8 mouse cellular contexts compared by ENCODE assay signal in the genomic region with DNA sequence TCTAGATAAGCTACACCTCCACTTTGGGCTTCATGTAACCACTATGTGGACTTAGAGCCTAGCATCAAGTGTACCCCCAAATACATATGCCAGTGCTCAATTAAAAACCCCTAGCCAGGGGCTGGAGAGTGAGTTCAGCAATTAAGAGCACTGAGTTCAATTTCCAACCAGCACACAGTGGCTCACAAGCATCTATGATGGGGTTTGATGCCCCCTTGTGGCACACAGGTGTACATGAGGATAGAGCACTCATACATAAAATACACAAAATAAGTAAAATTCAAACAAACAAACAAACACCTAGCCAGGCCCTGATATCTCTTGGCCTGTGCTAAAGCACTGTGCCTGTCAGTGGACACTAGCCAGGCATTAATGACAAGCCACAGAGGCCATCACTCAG. TPM values are rescaled to one million over a fixed set of nuclear protein-coding genes. Genes with fewer than 3 reads are reported as not detected.
A peak's percentile ranks its signal among the peaks of the same experiment; 100 is the strongest.
DNase-seq lines count a peak whose midpoint lies in the region; ATAC-seq and TF ChIP-seq lines count a peak whose summit lies in the region.

No protein-coding gene starts in this region.

- no peak for TF ChIP-seq EP300 in heart, postnatal 0 days (IDR thresholded peaks at IDR 0.05; ENCODE audit: low read depth)

- TF ChIP-seq POLR2A in cerebellum, adult 2 months (IDR thresholded peaks at IDR 0.05; ENCODE audit: borderline replicate concordance, insufficient read depth, low read length): no peak

- no peaks in the 10 kb centered on the region for H3K9me3 ChIP-seq in midbrain, embryonic 15.5 days
- H3K9me3 ChIP-seq in midbrain, embryonic 11.5 days (ENCODE audit: control insufficient read depth, low read length): no peaks in the 10 kb centered on the region
- H3K9me3 ChIP-seq in heart, postnatal 0 days (replicated peaks; ENCODE audit: control insufficient read depth, low read length): no peaks in the 10 kb centered on the region
- no peaks in the 10 kb centered on the region for H3K9me3 ChIP-seq in midbrain, embryonic 13.5 days

- DNase-seq in cerebellum, adult 2 months: peak; percentile 55 to 59
- no peak for DNase-seq in cerebellum, adult 11-12 months
- no peak for DNase-seq in midbrain, embryonic 11.5 days (ENCODE audit: low spot score, missing footprints)
- DNase-seq in heart, postnatal 0 days (ENCODE audit: low spot score): no peak
- DNase-seq in neural tube, embryonic 10.5 days (ENCODE audit: extremely low spot score, low spot score): no peak

- H3K4me2 ChIP-seq in midbrain, embryonic 15.5 days: no peak overlapping the region
- H3K4me2 ChIP-seq in midbrain, embryonic 11.5 days: no peak overlapping the region
- H3K4me2 ChIP-seq in heart, postnatal 0 days (ENCODE audit: low read depth, low read length): no peak overlapping the region
- H3K4me2 ChIP-seq in midbrain, embryonic 13.5 days (replicated peaks): no peak overlapping the region

- H3K4me3 ChIP-seq in cerebellum, adult 2 months (replicated peaks; ENCODE audit: insufficient read depth, low read depth, low read length): no peak overlapping the region
- no peak overlapping the region for H3K4me3 ChIP-seq in midbrain, embryonic 15.5 days
- H3K4me3 ChIP-seq in midbrain, embryonic 11.5 days (ENCODE audit: low read depth, low read length): no peak overlapping the region
- no peak overlapping the region for H3K4me3 ChIP-seq in heart, postnatal 0 days (ENCODE audit: low read depth, low read length)
- H3K4me3 ChIP-seq in midbrain, embryonic 13.5 days (replicated peaks): no peak overlapping the region

- H3K36me3 ChIP-seq in midbrain, embryonic 15.5 days (replicated peaks): peaks cover 26% of the 10 kb centered on the region; the same call in 1 of the 2 replicates
- H3K36me3 ChIP-seq in midbrain, embryonic 11.5 days (ENCODE audit: control insufficient read depth, insufficient read depth, low read length): peaks cover 35% of the 10 kb centered on the region
- peaks cover 46% of the 10 kb centered on the region for H3K36me3 ChIP-seq in heart, postnatal 0 days (replicated peaks; ENCODE audit: control insufficient read depth, insufficient read depth, low read length)
- peaks cover 88% of the 10 kb centered on the region for H3K36me3 ChIP-seq in midbrain, embryonic 13.5 days

- TF ChIP-seq CTCF in cerebellum, adult 2 months (IDR thresholded peaks at IDR 0.05; ENCODE audit: borderline replicate concordance, insufficient read depth, low read depth, low read length): peak; percentile 72
- TF ChIP-seq CTCF in heart, postnatal 0 days (IDR thresholded peaks at IDR 0.05; ENCODE audit: low read depth): peak; percentile 65

- ATAC-seq in midbrain, embryonic 15.5 days (replicated peaks): peak; percentile 18; the same call in 1 of the 2 replicates
- no peak for ATAC-seq in midbrain, embryonic 11.5 days (ENCODE audit: low FRiP score)
- ATAC-seq in heart, postnatal 0 days (ENCODE audit: insufficient read depth, low read depth): no peak; the same call in 1 of the 2 replicates
- peak; percentile 63; the same call in 1 of the 2 replicates for ATAC-seq in monocyte, adult 5-6 weeks (replicated peaks; ENCODE audit: insufficient number of reproducible peaks, low FRiP score, low TSS enrichment, poor library complexity, severe bottlenecking)
- no peak for ATAC-seq in midbrain, embryonic 13.5 days

- H3K27ac ChIP-seq in cerebellum, adult 2 months (ENCODE audit: insufficient read depth, low read length): no peak overlapping the region
- H3K27ac ChIP-seq in midbrain, embryonic 15.5 days: no peak overlapping the region
- no peak overlapping the region for H3K27ac ChIP-seq in midbrain, embryonic 11.5 days (ENCODE audit: low read depth, low read length)
- H3K27ac ChIP-seq in heart, postnatal 0 days (ENCODE audit: low read depth): peak overlapping the region; percentile 83
- no peak overlapping the region for H3K27ac ChIP-seq in midbrain, embryonic 13.5 days

- H3K4me1 ChIP-seq in cerebellum, adult 2 months (ENCODE audit: control insufficient read depth, insufficient read depth, low read length): peaks cover 45% of the 10 kb centered on the region
- H3K4me1 ChIP-seq in midbrain, embryonic 15.5 days: peaks cover 10% of the 10 kb centered on the region
- no peaks in the 10 kb centered on the region; the same call in 1 of the 2 replicates for H3K4me1 ChIP-seq in midbrain, embryonic 11.5 days (ENCODE audit: control insufficient read depth, insufficient read depth, low read length)
- H3K4me1 ChIP-seq in heart, postnatal 0 days (ENCODE audit: control insufficient read depth, insufficient read depth): peaks cover 66% of the 10 kb centered on the region
- H3K4me1 ChIP-seq in midbrain, embryonic 13.5 days (replicated peaks): peaks cover 17% of the 10 kb centered on the region

- no peak overlapping the region for H3K9ac ChIP-seq in midbrain, embryonic 15.5 days
- H3K9ac ChIP-seq in midbrain, embryonic 11.5 days (ENCODE audit: low read length): no peak overlapping the region
- no peak overlapping the region for H3K9ac ChIP-seq in heart, postnatal 0 days (replicated peaks; ENCODE audit: low read depth, low read length)
- no peak overlapping the region for H3K9ac ChIP-seq in midbrain, embryonic 13.5 days (replicated peaks)

- H3K27me3 ChIP-seq in cerebellum, adult 2 months (ENCODE audit: control insufficient read depth, insufficient read depth, low read length): no peaks in the 10 kb centered on the region
- H3K27me3 ChIP-seq in midbrain, embryonic 15.5 days (replicated peaks): no peaks in the 10 kb centered on the region
- no peaks in the 10 kb centered on the region for H3K27me3 ChIP-seq in midbrain, embryonic 11.5 days (ENCODE audit: control insufficient read depth, insufficient read depth, low read length)
- no peaks in the 10 kb centered on the region for H3K27me3 ChIP-seq in heart, postnatal 0 days (ENCODE audit: control insufficient read depth, insufficient read depth, low read length)
- H3K27me3 ChIP-seq in midbrain, embryonic 13.5 days: no peaks in the 10 kb centered on the region

RNA-seq across cellular contexts. Expression of a gene that starts 12.1 kb away (rescaled TPM):
- 6.1 and 7.6 TPM in 2 replicates for polyA plus RNA-seq in cerebellum, adult 2 months (2012; rRNA removed)
- 2.9 and 4.6 TPM in 2 replicates for polyA plus RNA-seq in midbrain, embryonic 15.5 days (2015; fragmentation: Nextera tagmentation; extraction: Ambion mirVana)
- polyA plus RNA-seq in midbrain, embryonic 11.5 days (2014; fragmentation: Nextera tagmentation; extraction: Ambion mirVana): 0.40 and 0.80 TPM in 2 replicates
- total RNA-seq in heart, postnatal 0 days (2014; rRNA removed; ENCODE audit: low replicate concordance): 2,939 and 3,145 TPM in 2 replicates
- 7,680 and 7,748 TPM in 2 replicates for polyA plus RNA-seq in heart, postnatal 0 days (2015; fragmentation: Nextera tagmentation; extraction: Ambion mirVana)
- not detected in 3 replicates for total RNA-seq in monocyte, adult 5-6 weeks (2017)
- 1.1 and 1.9 TPM in 2 replicates for polyA plus RNA-seq in midbrain, embryonic 13.5 days (2015; fragmentation: Nextera tagmentation; extraction: Ambion mirVana)

RNA-seq across cellular contexts. Expression of a gene that starts 20.8 kb away (rescaled TPM):
- 292 and 304 TPM in 2 replicates for polyA plus RNA-seq in cerebellum, adult 2 months (2012; rRNA removed)
- 420 and 426 TPM in 2 replicates for polyA plus RNA-seq in midbrain, embryonic 15.5 days (2015; fragmentation: Nextera tagmentation; extraction: Ambion mirVana)
- polyA plus RNA-seq in midbrain, embryonic 11.5 days (2014; fragmentation: Nextera tagmentation; extraction: Ambion mirVana): 243 and 258 TPM in 2 replicates
- total RNA-seq in heart, postnatal 0 days (2014; rRNA removed; ENCODE audit: low replicate concordance): 292 and 338 TPM in 2 replicates
- polyA plus RNA-seq in heart, postnatal 0 days (2015; fragmentation: Nextera tagmentation; extraction: Ambion mirVana): 162 and 171 TPM in 2 replicates
- 88.8 to 157 TPM (median 111 TPM) in 3 replicates for total RNA-seq in monocyte, adult 5-6 weeks (2017)
- polyA plus RNA-seq in midbrain, embryonic 13.5 days (2015; fragmentation: Nextera tagmentation; extraction: Ambion mirVana): 354 and 385 TPM in 2 replicates

RNA-seq across cellular contexts. Expression of a gene that starts 21.7 kb away (rescaled TPM):
- 3.0 and 3.2 TPM in 2 replicates for polyA plus RNA-seq in cerebellum, adult 2 months (2012; rRNA removed)
- polyA plus RNA-seq in midbrain, embryonic 15.5 days (2015; fragmentation: Nextera tagmentation; extraction: Ambion mirVana): 0.65 and 0.86 TPM in 2 replicates
- 0.19 and 0.37 TPM in 2 replicates for polyA plus RNA-seq in midbrain, embryonic 11.5 days (2014; fragmentation: Nextera tagmentation; extraction: Ambion mirVana)
- 4.4 and 12.7 TPM in 2 replicates for total RNA-seq in heart, postnatal 0 days (2014; rRNA removed; ENCODE audit: low replicate concordance)
- 0.75 and 0.90 TPM in 2 replicates for polyA plus RNA-seq in heart, postnatal 0 days (2015; fragmentation: Nextera tagmentation; extraction: Ambion mirVana)
- not detected in 3 replicates for total RNA-seq in monocyte, adult 5-6 weeks (2017)
- 0.76 and 0.83 TPM in 2 replicates for polyA plus RNA-seq in midbrain, embryonic 13.5 days (2015; fragmentation: Nextera tagmentation; extraction: Ambion mirVana)

RNA-seq across cellular contexts. Expression of a gene that starts 27.5 kb away (rescaled TPM):
- 8.6 and 9.6 TPM in 2 replicates for polyA plus RNA-seq in cerebellum, adult 2 months (2012; rRNA removed)
- polyA plus RNA-seq in midbrain, embryonic 15.5 days (2015; fragmentation: Nextera tagmentation; extraction: Ambion mirVana): 22.8 TPM in 2 replicates
- polyA plus RNA-seq in midbrain, embryonic 11.5 days (2014; fragmentation: Nextera tagmentation; extraction: Ambion mirVana): 28.6 and 28.7 TPM in 2 replicates
- total RNA-seq in heart, postnatal 0 days (2014; rRNA removed; ENCODE audit: low replicate concordance): 75.3 and 90.4 TPM in 2 replicates
- 24.0 and 25.4 TPM in 2 replicates for polyA plus RNA-seq in heart, postnatal 0 days (2015; fragmentation: Nextera tagmentation; extraction: Ambion mirVana)
- not detected in 3 replicates for total RNA-seq in monocyte, adult 5-6 weeks (2017)
- polyA plus RNA-seq in midbrain, embryonic 13.5 days (2015; fragmentation: Nextera tagmentation; extraction: Ambion mirVana): 19.8 and 23.2 TPM in 2 replicates

RNA-seq across cellular contexts. Expression of a gene that starts 55.1 kb away (rescaled TPM):
- 6.5 and 7.8 TPM in 2 replicates for polyA plus RNA-seq in cerebellum, adult 2 months (2012; rRNA removed)
- 9.9 TPM in 2 replicates for polyA plus RNA-seq in midbrain, embryonic 15.5 days (2015; fragmentation: Nextera tagmentation; extraction: Ambion mirVana)
- 12.5 and 14.3 TPM in 2 replicates for polyA plus RNA-seq in midbrain, embryonic 11.5 days (2014; fragmentation: Nextera tagmentation; extraction: Ambion mirVana)
- 2.1 and 7.4 TPM in 2 replicates for total RNA-seq in heart, postnatal 0 days (2014; rRNA removed; ENCODE audit: low replicate concordance)
- 11.7 and 12.5 TPM in 2 replicates for polyA plus RNA-seq in heart, postnatal 0 days (2015; fragmentation: Nextera tagmentation; extraction: Ambion mirVana)
- 13.2 to 19.6 TPM (median 14.0 TPM) in 3 replicates for total RNA-seq in monocyte, adult 5-6 weeks (2017)
- polyA plus RNA-seq in midbrain, embryonic 13.5 days (2015; fragmentation: Nextera tagmentation; extraction: Ambion mirVana): 12.7 and 13.2 TPM in 2 replicates

Comparison
In these comparisons a context has a peak if more than half of its experiments do, and no peak if none do; other contexts are left out.
1. DNase-seq: peak in cerebellum, adult 2 months (2 of 2); none in cerebellum, adult 11-12 months (single experiment), midbrain, embryonic 11.5 days (single experiment), heart, postnatal 0 days (single experiment) and neural tube, embryonic 10.5 days (single experiment).
2. ATAC-seq: peak in midbrain, embryonic 15.5 days (single experiment) and monocyte, adult 5-6 weeks (single experiment); none in midbrain, embryonic 11.5 days (single experiment), heart, postnatal 0 days (single experiment) and midbrain, embryonic 13.5 days (single experiment).
3. RNA of a gene that starts 12.1 kb away (polyA plus RNA-seq): 7,680 to 7,748 TPM in heart, postnatal 0 days; 6.1 to 7.6 TPM in cerebellum, adult 2 months, 2.9 to 4.6 TPM in midbrain, embryonic 15.5 days, 1.1 to 1.9 TPM in midbrain, embryonic 13.5 days and 0.40 to 0.80 TPM in midbrain, embryonic 11.5 days; every median in the first group is over 100 times any median in the second.